Mouse (Mus musculus) C2C12 (cell line): ENCODE results near the gene Wfikkn1. TPM values are rescaled to one million over a fixed set of nuclear protein-coding genes. Genes with fewer than 3 reads are reported as not detected.

Experiments used
- H3K27me3 ChIP-seq: one replicate; pipeline ENCODE4 v1.6.1; 2011; ENCODE audit not compliant: control insufficient read depth, insufficient read depth, insufficient read length
- H3K36me3 ChIP-seq: one replicate; pipeline ENCODE4 v1.6.1; 2011; ENCODE audit not compliant: control insufficient read depth, insufficient read depth
- H3K4me3 ChIP-seq: one replicate; pipeline ENCODE4 v1.5.1; 2011; ENCODE audit warnings: mild to moderate bottlenecking, control low read depth; ENCODE audit not compliant: poor library complexity, insufficient read depth, severe bottlenecking
- H3K79me2 ChIP-seq: one replicate; pipeline ENCODE4 v1.6.1; 2011; ENCODE audit not compliant: control insufficient read depth, insufficient read depth
- H3K79me3 ChIP-seq: one replicate; pipeline ENCODE4 v1.6.1; 2011; ENCODE audit warnings: low read depth, control low read depth
- H3ac ChIP-seq: one replicate; pipeline ENCODE3; 2011; ENCODE audit warnings: low read depth; ENCODE audit not compliant: control insufficient read depth, insufficient read length
- CEBPB ChIP-seq: IDR thresholded peaks from one replicate; pipeline ENCODE4 v1.6.1; 2011; ENCODE audit warnings: low read depth, mild to moderate bottlenecking, control low read depth, moderate library complexity
- CTCF ChIP-seq: IDR thresholded peaks from one replicate; pipeline ENCODE4 v1.5.1; 2011; ENCODE audit not compliant: control insufficient read depth, insufficient read depth, insufficient read length
- FOSL1 ChIP-seq: IDR thresholded peaks from one replicate; pipeline ENCODE4 v1.8.0; 2011; ENCODE audit warnings: mild to moderate bottlenecking, low read length; ENCODE audit not compliant: poor library complexity, insufficient read depth, severe bottlenecking
- MAX ChIP-seq: IDR thresholded peaks from one replicate; pipeline ENCODE4 v1.6.1; 2011; ENCODE audit warnings: mild to moderate bottlenecking, control low read depth
- MYOD1 ChIP-seq: IDR thresholded peaks from one replicate; pipeline ENCODE4 v1.6.1; 2011; ENCODE audit warnings: low read depth; ENCODE audit not compliant: control insufficient read depth, insufficient read length
- MYOG ChIP-seq: IDR thresholded peaks from one replicate; pipeline ENCODE4 v1.6.1; 2011; ENCODE audit not compliant: control insufficient read depth, insufficient read length; ENCODE audit errors: extremely low read depth
- USF1 ChIP-seq: IDR thresholded peaks from one replicate; pipeline ENCODE4 v1.6.1; 2011; ENCODE audit warnings: low read depth, mild to moderate bottlenecking, control low read depth, moderate library complexity
- polyA plus RNA-seq: library from polyadenylated mRNA; unstranded; fragments of >200 nt; fragmentation: generic; extraction: Trizol; gene quantifications from one replicate; pipeline ENCODE4 v1.2.1, GENCODE M21; 2012; ENCODE audit warnings: missing spikeins

The Wfikkn1 gene
- polyA plus RNA-seq, 1 experiment = 0.34 TPM

DNA sequence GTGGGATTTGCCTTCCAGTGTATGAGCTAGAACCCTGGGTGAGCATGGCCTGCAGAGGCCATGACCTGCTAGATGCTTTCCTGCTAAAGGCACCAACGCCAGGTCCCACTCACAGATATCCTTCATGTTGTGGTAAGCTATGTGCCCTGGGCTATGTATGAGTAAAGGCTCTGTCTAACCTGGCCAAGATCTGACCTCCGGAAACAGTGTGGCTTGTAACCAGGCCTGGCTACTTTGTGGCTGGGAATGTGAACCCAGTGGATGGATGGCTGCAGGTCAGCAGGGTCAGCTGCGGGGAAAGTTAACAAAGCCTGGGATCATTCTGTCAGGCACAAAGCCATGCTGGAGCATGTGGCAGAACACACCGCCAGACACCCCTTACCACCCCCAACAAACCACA lies 1.0 kb upstream of the Wfikkn1 start:
- Histone ChIP-seq H3K79me2 (peaks cover under 1% of the 10 kb centered on the region), H3ac (no peak overlapping the region), H3K79me3 (no peaks in the 10 kb centered on the region), H3K27me3 (no peaks in the 10 kb centered on the region), H3K4me3 (no peak overlapping the region), H3K36me3 (peaks cover 17% of the 10 kb centered on the region)
- TF ChIP-seq CTCF = no peak
- TF ChIP-seq USF1 = no peak
- TF ChIP-seq MAX = no peak
- TF ChIP-seq MYOD1 = no peak
- no peak for TF ChIP-seq CEBPB
- TF ChIP-seq FOSL1 = no peak
- TF ChIP-seq MYOG = no peak

DNA sequence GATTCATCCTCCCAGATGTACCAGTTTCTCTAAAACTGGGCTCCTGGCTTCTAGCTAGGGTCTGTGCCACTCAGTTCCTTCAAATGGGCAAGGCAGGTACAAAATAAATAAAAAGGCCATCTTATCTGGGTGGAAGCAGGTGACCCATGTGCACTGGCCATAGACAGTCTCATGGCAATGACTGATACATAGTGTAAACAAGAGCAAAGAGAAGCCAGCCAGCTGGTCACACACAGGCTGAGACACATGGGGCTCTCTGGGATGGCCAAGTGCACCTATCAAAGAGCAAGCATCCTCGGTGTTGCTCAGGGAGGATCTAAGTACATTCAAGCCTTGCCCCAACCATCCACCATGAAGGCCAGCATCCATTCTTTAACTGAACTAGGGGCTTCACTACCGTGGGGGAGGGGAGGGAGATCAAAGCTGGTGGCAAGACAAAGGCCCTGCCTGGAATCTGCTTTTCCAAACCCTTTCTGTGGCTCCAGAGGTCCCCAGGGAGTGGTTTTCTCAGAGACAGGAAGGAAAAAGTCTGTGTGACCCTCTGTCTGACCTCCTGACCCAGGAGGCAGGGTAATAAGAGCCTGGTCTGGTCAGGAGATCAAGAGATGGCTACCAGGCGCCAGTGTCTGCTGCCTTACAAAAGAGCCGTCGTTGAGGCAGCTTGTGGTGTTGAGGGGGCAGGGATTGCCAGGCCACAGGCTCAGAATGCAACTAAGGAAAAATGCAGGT lies 419 bp upstream of the Wfikkn1 start:
- H3K27me3 ChIP-seq = no peaks in the 10 kb centered on the region
- no peak overlapping the region for H3K4me3 ChIP-seq
- H3K79me2 ChIP-seq = peaks cover 6% of the 10 kb centered on the region
- no peaks in the 10 kb centered on the region for H3K79me3 ChIP-seq
- H3K36me3 ChIP-seq = peaks cover 17% of the 10 kb centered on the region
- H3ac ChIP-seq = no peak overlapping the region
- TF ChIP-seq FOSL1 (no peak), CTCF (no peak), MAX (no peak), CEBPB (no peak), USF1 (no peak), MYOD1 (no peak), MYOG (no peak)

GRCm38 (mm10) chr17:25879750-25880149 lies 908 bp downstream of the Wfikkn1 start:
- Histone ChIP-seq H3K27me3 (no peaks in the 10 kb centered on the region), H3K36me3 (peaks cover 17% of the 10 kb centered on the region), H3K79me2 (peaks cover 8% of the 10 kb centered on the region), H3ac (no peak overlapping the region), H3K4me3 (no peak overlapping the region), H3K79me3 (no peaks in the 10 kb centered on the region)
- TF ChIP-seq CEBPB (no peak), USF1 (no peak), MYOD1 (no peak), FOSL1 (no peak), CTCF (no peak), MYOG (no peak), MAX (no peak)

DNA sequence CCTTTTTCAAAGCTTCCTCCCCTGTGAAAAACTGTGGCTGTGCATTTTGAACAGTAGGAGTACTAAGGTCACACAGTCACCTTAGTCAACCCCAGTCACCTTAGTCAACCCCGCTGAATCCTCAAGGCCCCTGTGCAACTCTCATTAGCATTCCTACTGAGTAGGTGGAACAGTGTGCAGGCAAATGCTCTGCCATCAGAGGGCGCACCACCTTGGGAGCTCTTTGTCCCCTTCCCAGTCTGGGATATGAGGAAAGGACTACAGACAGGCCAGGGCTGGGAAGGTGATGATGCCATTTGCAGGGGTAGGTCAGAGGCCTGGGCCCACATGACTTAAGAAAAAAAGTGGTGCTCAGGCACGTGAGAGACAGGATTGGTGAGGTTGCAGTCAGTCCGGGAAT lies 1.4 kb downstream of the Wfikkn1 start:
- Histone ChIP-seq H3K36me3 (peaks cover 17% of the 10 kb centered on the region), H3K27me3 (no peaks in the 10 kb centered on the region), H3K79me2 (peaks cover 8% of the 10 kb centered on the region), H3K79me3 (no peaks in the 10 kb centered on the region), H3K4me3 (no peak overlapping the region), H3ac (no peak overlapping the region)
- TF ChIP-seq CTCF = peak; percentile 38
- TF ChIP-seq USF1 = no peak

DNA sequence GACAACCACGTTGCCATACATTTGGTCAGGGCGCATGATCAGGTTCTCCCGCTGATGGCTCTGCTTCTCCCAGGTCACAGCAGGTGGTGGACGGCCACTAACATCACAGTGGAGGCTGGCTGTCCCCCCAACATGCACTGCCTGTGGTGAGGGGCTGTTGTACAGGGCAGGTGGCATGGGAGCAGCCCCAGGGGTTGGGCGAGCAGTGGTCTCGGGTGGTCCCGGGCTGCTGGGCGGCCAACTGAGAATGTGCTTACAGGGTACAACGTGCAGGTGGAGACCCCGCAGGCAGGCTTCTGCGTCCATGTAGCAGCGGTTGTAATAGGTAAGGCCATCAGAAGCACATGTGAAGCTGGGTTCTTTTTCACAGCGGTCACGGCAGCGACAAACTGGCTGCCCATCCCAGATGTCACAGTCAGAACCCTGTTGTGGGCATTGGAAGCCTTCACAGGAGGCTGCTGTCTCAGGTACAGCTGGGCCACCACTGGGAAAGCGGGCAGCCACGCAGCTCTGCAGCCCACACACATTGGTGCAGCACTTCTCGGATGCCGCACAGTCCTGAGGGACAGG lies 2.0 kb downstream of the Wfikkn1 start:
- no peak overlapping the region for H3K4me3 ChIP-seq
- H3K79me3 ChIP-seq = no peaks in the 10 kb centered on the region
- no peak overlapping the region for H3ac ChIP-seq
- peaks cover 14% of the 10 kb centered on the region for H3K36me3 ChIP-seq
- no peaks in the 10 kb centered on the region for H3K27me3 ChIP-seq
- H3K79me2 ChIP-seq = peaks cover 8% of the 10 kb centered on the region
- TF ChIP-seq CTCF = no peak

GRCm38 (mm10) chr17:25877741-25878610 lies 2.7 kb downstream of the Wfikkn1 start:
- Histone ChIP-seq H3K79me2 (peaks cover 8% of the 10 kb centered on the region), H3K4me3 (no peak overlapping the region), H3K79me3 (no peaks in the 10 kb centered on the region), H3ac (no peak overlapping the region), H3K27me3 (no peaks in the 10 kb centered on the region), H3K36me3 (peaks cover 10% of the 10 kb centered on the region)
- TF ChIP-seq FOSL1 = no peak
- no peak for TF ChIP-seq MAX
- TF ChIP-seq CEBPB = no peak
- TF ChIP-seq MYOD1 = no peak
- TF ChIP-seq MYOG = no peak
- TF ChIP-seq CTCF = no peak
- TF ChIP-seq USF1 = no peak
